Mouse (Mus musculus): Measurements from ENCODE around the gene Stac.
A peak's percentile ranks its signal among the peaks of the same experiment; 100 is the strongest.

The Stac gene

DNA sequence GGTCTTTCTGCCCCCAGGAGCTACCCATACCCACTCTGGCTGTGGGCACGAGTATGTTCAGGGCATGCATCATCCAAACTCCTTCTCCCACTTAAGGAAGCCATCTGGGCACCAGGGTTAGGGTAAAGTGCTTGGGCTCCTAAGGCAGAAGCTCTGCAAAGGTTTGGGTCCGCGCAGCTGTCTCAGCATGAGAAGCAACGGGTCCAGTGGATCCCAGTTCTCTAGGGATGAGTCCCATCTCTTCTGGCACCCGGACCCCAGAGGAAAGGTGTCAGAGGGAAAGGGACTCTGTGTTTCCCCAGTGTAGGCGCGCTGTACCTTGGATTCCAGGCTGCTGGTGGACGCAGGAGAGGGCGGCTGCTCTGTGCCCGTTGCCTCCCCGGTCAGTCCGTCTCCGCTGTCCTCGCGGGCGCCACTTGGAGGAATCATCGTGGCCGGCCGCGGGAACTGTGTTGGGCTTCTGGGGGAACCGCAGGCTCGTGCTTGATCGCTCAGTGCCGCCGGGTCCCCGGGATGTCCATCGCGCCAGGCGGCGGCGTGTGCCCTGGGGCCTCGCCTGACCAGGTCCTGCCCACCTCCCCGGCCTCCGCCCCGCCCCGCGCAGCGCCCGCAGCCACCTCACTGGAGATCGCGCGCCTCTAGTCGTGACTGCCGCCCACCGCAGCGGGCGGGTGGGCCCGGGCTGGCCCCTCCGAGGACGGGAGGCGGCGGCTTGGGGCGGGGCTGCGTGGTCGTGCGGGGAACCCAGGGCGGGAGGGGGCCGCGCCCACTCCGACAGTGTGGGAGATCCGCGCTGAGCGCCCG, at the start of gene Stac:
TSS of gene Stac (minus strand) at position 669 of the 804 bp plus-strand sequence.
- peak; percentile 72 for DNase-seq (ENCODE audit: low spot score)

DNA sequence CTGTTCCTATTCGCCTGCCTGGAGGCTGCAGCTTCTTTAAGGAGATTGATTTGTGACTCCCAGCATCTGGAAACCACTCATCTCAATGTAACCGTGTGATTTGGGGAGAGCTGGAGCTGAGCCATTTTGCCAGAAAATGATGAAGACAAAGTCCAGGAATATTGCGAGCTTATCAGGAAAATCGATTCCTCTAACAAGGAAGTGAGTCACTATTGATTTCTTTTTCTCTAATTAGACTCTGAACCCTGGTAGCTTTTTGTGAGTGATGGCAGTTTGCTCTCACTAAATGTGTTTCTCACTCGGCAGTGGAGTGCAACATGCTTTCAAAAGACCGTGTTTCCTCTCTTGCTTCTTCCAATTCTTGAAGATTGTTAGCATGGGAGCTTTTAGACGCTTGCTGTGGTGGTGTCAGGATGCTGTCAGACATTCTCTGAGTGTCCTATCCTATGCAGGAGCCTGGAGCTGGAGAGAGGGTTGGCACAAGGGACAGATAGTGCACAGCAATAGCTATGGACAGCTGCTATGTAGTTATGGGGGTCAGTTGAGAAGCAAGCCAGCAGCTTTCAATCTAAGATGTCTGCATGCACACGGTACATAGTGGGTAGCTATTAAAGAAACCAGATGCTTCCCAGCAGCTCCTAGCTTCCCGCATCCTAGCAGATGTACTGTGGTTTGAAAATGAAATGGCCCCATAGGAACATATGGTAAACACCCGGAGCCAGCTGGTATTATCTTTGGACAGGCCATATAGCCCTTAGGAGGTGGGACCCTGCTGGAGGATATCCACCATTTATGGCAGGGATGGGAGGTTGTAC, 49.5 kb upstream of the Stac start:
- peak; percentile 72 for DNase-seq (ENCODE audit: low spot score)

DNA sequence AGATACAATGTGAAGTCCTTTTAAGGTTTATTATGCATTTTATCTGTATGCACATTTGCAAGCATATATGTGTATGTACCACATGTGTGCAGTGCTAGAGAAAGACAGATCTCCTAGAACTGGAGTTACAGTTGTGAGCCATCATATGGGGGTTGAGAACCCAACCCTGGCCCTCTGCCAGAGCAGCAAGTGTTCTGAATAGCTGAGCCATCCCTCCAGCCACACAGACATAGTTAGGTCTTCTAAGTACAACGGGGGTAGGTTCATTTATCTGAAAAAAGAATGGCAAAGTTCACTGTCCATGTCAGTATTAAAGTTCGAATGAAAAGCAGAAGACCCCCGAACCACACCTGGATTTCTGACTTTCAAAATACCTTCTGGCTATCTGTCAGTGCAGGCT, 48.9 kb upstream of the Stac start:
- DNase-seq (ENCODE audit: low spot score) = peak; percentile 58

DNA sequence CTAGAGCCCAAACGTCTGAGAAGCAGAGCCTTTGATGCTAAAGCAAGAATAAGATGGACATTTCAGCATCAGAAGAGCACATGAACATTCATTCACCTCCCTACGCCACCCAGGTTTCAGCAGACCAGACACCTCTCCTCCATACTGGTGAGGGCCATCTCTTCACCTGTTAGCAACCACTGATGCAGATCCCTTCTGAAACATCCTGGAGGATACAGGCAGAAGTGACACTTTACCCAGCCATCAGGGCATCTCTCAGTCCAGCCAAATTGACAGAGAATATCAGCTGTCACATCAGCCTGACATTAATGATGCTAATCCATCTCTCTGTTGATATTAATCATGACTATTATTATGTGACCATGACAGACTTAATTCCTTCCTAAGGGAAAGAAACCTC, 47.6 kb upstream of the Stac start:
- no peak for DNase-seq (ENCODE audit: low spot score)

DNA sequence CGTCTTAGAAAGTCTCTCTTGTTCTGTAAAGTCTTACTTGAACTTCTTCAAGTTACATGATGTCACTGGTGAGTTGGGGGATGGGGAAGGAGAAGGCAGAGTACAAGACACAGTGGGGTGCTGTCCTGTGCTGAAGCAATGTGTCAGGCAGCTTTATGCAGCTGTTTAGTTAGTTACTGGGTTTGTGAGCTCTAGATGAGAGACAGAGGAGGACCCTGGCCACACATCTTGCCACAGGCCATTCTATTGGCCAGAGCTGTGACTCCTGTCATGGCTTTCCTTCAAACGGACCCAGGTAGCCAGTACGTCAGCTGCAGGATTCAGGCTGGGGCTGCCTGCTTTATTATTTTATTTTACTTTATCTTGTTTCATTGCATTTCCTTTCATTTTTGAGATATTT, 45.8 kb upstream of the Stac start:
- DNase-seq (ENCODE audit: low spot score) = no peak

DNA sequence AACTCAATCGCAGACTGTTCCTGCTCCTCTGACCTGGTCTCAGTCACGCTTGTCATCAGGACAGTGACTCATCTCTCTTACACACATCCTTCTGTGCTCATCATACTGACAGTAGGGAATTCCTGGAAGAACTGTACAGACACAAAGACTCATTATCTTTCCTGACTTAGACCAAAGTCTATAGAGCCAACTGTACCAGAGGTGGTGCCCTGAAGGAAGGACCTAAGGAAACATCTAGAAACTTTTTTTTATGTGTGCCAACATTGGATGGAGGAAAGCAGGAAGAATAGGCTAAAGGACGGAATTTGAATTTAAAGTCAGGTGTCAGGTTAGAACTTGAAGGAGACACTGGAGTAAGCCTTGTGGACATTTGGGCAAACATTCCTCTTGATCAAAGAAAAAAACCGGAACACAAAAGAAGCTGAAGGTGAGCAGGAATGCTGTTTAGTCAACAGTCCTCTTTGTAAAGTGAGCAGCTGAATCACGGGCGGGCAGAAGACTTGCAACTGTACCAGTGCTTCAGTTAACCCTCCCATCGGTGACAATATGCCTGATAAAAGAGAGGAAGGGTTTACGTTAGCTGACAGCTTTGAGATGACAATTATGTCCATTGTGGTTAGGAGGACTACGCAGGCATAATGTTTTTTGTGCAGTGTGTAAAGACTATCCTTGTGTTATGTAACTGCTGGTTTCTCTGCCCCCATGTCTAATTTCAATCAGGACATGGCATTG, 42.0 kb upstream of the Stac start:
- DNase-seq (ENCODE audit: low spot score) = peak; percentile 20

DNA sequence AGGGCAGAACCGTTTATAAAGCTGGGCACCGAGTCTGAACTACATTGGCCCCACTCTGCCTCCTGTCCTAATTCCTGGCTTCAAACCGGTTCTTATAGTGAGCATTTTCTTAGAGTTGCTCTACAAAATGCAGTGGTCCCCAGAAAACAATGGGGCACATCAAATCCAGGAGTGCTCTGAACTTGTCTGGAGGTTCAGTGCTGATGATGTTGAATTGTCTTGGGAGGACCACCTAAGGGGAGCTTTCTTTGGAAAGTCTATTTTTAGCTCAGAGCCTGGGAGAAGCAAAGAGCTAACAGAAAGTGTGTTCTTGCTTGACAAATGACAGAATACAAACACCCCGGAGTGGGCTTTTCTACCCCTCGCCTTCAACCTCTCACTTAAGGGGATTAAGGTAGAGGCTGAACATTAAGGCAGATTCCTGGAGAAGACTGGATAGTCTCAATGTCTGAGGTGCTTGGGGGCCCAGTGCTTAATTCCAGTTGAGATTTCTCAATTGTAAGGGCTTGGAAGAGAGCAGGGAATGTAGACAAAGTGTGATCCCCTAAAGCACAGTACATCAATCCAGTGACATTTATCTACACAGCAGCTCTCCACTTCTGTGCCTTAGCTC, 34.9 kb upstream of the Stac start:
- no peak for DNase-seq (ENCODE audit: low spot score)

DNA sequence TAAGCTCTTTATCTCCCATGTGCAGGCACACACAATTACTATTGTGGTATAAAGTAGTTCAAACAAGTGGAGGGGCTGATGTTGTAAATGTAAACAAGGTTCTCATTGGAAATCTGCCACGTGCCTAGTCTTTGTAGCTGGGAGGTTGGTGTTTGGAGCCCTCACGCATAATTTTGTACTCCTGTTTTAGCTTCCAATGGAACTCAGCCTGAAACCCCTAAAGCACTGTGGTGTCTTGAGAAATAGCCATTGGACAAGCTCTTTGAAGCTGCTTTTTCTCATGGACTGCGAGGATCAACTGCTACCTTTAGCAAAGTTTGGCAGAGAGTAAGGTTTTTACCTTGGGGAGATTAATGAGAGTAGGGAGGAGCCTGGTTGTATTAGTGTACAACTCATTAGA, 24.3 kb upstream of the Stac start:
- DNase-seq (ENCODE audit: low spot score) = no peak

DNA sequence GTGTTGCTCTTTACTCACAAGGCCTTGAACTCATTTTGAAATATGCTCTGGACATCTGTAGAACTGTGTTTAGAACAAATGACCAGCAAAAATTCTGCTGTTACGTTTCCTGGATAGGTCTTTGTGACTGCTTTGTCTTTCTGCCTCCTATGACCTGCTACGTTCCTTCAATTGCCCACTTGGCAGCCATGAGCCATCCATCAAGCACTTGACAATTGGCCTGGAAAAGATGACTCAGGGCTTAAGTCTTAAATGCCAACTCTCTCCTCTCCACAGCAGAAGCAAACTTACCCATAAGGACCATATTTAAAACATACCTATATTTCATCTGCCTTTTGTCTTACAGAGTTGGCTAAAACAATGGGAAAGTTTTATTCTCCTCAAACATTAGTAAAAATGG, 10.0 kb upstream of the Stac start:
- peak; percentile 32 for DNase-seq (ENCODE audit: low spot score)

DNA sequence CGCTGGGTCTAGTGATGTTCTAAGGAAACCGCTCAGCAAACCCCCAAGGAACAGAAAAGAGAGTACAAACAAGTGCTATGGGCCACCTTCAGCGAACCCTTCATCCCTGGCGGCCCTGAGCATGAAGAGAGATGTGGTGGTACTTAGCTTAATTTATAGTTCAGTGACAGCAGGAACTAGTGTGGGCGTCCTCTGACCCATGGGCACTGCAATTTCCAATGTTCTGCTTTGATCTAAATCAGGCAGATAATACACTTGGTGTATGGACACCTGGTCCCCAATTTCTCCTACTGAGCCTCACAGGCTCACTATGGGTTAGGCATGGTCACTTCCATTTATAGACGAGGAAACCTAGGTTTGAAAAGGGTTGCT, 322 bp upstream of the Stac start:
- no peak for DNase-seq (ENCODE audit: low spot score)

DNA sequence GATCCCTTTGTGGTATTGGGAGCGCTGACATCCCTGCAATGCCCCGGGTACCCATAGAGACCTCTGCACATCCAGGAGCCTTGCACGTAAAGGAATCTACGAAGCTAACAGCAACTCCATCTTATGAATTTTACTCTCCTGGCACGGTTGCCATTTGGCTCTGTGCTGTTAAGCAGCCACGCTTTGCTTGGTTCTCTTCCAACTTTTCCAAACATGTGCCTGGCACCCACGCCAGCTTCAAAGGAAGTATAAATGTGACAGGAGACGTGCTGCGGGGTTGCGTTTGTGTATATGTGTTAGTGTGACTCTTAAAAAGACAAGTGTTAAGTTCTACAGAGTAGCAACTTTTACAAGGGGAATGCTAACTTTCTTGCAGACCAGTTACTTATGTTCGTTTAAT, 1.0 kb downstream of the Stac start:
- peak; percentile 45 for DNase-seq (ENCODE audit: low spot score)

DNA sequence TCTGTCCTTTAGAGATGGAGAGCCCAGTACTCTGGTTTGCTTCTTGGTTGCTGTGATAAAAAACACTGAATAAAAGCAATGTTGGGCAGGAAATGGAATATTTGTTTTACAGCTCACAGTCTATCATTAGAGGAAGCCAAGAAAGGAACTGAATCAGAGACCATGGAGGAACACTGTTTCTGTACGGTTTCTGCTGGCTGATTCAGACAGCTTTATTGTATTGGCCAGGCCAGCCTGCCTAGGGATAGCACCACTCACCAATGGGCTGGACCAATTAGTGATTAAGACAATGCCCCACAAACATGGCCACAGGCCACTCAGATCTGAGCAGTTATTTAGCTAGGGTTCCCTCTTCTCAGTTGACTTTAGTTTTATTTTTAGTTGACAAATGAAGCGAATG, 6.0 kb downstream of the Stac start:
- DNase-seq (ENCODE audit: low spot score) = no peak

DNA sequence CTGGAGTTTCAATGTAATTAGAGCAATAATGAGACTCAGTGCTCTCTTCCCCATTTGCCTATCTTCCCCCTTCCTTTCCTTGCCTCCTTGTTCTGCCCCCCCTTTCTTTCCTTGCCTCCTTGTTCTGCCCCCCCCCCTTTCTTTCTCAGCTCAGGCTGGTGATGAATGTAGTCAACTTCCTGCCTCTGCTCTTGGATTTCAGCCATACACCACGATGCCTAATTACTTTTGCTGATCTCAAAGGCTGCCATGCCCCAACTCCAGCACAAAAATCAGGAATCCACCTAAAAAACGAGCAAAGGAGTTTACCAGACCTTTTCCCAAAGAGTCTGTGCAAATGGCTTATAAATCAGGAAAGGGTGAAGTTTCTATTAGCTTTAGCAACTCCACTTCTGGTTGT, 10.6 kb downstream of the Stac start:
- peak; percentile 18 for DNase-seq (ENCODE audit: low spot score)

DNA sequence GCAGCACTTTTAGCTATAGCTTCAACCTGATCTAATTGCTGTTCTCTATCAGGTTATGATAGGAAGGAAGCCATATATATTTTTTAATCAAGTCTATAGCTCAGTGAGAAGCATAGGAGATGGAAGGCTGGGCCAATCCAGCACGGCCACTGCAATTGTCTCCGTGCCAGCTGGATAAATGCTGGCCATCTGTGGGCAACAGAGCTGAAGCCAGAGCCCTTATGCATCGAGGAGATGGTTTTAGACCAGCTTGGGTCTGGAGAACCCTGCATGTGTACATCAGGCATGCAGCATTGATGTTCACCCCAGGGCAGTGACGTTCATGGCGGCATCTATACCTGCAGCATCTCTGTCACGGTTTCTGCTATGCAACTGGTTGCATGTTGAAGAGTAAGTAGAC, 20.3 kb downstream of the Stac start:
- no peak for DNase-seq (ENCODE audit: low spot score)

DNA sequence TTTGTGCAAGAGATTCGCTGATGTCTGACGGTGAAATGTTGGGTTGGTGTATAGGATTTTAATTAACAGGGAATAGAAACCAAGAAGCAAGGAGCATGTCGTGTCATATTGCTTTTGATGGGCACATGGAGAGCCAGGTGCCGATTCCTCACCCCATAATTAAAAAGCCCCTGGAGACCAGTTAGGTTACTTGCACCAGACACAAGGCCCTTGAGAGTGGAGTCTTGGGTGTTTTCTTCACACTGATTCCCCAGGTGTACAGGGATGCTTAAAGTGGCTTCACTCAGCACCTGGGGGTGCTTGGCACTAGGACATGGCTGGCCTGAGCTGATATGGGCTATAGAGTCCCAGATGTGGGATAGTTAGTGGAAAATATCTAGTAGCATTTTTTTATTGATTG, 35.1 kb downstream of the Stac start:
- no peak for DNase-seq (ENCODE audit: low spot score)

DNA sequence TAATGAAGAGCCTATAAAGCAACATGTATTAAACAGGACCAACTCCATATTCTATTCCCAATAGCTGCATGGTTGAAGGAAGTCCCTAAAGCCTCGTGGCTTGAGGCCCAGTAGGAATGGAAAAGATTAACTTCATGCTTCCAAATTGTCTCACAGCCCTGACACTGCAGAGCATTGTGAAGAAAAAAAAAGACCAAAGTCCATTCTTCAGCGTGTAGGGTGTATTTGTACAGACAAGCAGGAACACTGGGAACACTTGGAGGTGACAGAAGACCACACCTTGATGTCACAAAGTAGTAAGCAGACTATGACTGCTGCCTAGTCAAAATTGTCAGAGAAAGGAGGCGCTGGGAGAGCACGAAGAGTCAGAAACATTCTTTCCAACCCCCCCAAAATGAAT, 45.9 kb downstream of the Stac start:
- no peak for DNase-seq (ENCODE audit: low spot score)

DNA sequence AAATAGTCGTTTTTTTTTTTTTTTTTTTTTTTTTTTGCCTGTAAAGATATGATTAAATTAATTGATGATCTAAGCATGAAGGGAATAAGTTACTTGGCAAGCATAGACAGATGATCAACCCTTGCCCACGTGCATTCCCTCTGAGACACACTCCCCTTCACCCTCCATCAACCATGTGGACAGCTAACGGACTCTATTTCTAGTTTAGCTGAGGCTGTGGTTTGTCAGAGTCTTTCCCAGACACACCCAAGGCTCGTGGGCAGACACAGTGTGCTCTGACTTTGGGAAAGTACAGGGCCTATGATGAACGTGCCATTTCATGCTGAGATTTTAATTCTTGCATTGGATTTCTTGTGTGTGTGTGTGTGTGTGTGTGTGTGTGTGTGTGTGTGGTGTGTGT, 46.8 kb downstream of the Stac start:
- no peak for DNase-seq (ENCODE audit: low spot score)

DNA sequence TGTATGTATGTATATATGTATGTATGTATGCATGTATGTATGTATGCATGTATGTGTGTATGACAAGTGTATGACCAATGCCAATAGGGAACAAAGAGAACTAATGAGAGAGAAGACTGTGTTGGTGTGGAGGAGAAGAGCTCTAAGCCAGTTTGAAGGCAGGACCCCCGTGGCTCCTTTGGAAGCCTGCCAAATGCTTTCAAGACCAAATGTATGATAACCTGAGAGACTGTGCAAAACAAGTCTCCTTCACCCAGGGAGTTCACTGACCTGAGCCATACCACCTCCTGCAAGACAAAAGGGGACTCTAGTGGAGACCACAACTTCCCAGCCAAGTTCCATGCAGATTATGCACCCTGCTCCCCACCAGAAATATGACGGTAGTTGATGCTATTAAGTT, 52.5 kb downstream of the Stac start:
- no peak for DNase-seq (ENCODE audit: low spot score)

DNA sequence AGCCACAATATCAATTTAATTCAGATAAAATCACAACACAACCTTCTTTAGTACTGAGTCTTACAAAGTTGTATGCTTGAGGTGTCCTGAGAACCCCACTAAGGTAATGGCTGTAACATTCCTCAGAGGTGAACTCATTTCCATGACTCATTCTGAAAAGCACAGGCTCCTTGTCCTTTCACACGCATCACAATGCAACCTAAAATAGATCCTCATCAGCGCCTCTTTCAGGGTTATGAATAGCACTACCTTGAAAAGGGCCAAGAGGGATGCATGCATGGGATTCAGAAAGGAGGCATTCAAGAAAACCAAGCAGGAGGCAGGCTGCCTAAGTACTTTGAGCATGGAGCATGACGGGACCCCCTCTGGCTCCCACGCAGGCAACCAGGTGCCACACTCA, 57.3 kb downstream of the Stac start:
- no peak for DNase-seq (ENCODE audit: low spot score)

DNA sequence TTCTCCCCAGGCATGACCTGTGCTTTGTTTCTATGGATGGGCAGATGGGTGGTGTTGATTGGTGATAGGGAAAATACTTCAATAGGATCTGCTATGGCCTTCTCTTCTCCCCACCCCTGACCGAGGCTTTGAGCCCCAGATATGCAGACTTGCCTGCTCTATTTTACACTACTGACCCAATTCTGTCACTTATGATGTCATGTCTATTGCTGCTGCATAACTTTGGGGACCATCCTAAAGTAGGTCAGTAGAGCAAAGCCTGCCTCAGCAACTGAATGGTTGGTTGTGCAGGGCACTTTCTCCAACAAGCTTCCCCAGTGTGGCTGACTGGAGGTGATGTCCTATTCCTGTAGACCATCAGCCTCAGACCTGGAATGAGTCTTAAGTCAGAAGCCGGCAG, 69.0 kb downstream of the Stac start:
- no peak for DNase-seq (ENCODE audit: low spot score)

DNA sequence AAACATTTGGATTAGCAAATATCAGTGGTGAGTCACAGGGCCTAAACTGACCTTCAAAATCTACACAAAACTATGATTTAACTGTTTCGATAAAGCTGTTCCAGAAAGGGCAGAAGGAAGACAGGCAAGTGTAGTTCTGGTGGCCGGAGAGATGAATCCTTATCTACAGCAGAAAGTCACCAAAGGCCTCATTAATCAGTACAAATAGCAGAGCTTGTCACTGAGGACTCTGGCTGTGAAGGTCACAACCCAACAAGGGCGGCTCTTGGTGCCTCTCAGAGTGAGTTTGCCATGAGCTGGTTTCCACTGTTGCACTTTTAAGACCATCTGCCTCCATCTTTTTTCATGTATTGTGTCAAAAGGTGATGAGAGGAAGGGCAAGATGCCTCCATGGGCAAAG, 78.8 kb downstream of the Stac start:
- DNase-seq (ENCODE audit: low spot score) = no peak

DNA sequence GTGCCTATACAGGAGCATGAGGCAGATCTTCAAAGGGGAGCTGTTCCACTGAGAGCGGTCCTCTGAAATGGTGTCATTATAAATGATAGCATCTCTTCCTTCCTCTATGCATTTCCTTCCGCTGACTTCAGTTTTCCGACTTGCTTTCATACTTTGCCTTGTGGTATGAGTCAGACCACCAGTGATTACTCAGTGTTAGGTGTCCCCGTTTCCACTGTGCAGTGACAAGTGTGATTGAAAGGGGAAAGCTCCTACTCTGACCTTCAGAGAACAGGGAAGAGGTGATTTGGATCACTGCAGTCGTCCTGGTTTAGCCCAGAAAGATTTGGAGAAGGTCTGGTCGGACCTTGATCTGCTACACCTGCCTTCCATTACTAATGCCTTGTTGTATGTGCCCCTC, 81.4 kb downstream of the Stac start:
- no peak for DNase-seq (ENCODE audit: low spot score)

DNA sequence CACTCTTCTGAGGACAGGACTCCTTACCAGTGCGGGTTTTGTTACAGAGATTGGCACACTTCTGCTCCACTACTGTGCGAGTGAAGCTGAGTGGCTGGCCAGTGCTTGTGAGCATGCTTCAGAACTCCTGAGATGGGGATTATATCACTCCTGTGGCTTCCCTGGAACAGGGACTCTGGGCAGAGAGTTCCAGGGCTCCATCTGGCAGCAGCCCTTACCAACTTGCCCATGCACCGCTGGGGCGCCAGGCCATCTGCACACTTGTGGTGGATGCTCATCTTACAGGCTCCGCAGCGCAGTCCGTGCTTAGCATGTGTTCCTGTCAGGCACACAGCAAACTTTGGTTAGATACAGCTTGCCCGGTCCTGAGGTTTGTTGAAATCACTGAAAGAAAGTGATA, 83.5 kb downstream of the Stac start:
- DNase-seq (ENCODE audit: low spot score) = no peak
